Mouse (Mus musculus) cerebellum, adult 2 months (tissue): ENCODE data around the gene Aqr.

Experiments
- CTCF ChIP-seq: fragments of 200-500 bp; IDR thresholded peaks from 2 replicates; pipeline ENCODE4 v1.5.1; 2011; ENCODE audit warnings: low read depth, mild to moderate bottlenecking, control low read depth, low read length, moderate library complexity, borderline replicate concordance; ENCODE audit not compliant: insufficient read depth
- POLR2A ChIP-seq: fragments of 200-500 bp; IDR thresholded peaks from 2 replicates; pipeline ENCODE4 v1.6.1; 2011; ENCODE audit warnings: low read length, control low read depth, borderline replicate concordance; ENCODE audit not compliant: insufficient read depth

DNA sequence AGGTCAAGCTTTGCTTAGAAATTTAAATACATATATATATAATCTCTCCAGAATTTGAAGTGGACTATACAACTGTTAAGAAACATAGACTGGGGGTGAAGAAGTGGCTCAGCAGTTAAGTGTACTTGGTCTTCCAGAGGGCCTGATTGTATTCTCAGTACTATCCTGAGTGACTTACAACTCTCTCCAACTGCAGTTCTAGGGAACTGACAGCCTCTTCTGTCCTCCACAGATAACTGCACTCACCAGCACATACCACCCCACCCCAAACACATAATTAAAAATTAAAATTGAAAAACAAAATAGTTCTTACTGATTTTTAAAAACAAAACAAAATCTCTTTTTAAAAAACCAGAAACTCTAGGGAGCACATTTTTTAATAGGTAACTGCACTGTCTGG is 13.6 kb downstream of the Aqr start:
- TF ChIP-seq POLR2A (no peak), CTCF (no peak)
